Mouse (Mus musculus) neural tube, embryonic 15.5 days (tissue): Measurements from ENCODE around the gene Laptm5. TPM values are rescaled to one million over a fixed set of nuclear protein-coding genes. Genes with fewer than 3 reads are reported as not detected.

Experiments
- ATAC-seq: fragments of 200-750 bp; cut with Nextera tagmentation; 2 replicates; pipeline ENCODE4 v1.8.0; 2017; ENCODE audit warnings: mild to moderate bottlenecking, moderate TSS enrichment, moderate library complexity; ENCODE audit not compliant: low FRiP score
- H3K27ac ChIP-seq: fragments of 300-500 bp; sonication (generic); replicated peaks from 2 replicates; pipeline ENCODE4 v1.5.1; 2015; ENCODE audit warnings: mild to moderate bottlenecking, inconsistent platforms
- H3K27me3 ChIP-seq: fragments of 300-500 bp; sonication (generic); replicated peaks from 2 replicates; pipeline ENCODE4 v1.6.1; 2015; ENCODE audit warnings: inconsistent platforms
- H3K36me3 ChIP-seq: fragments of 300-500 bp; sonication (generic); 2 replicates; pipeline ENCODE4 v1.6.1; 2015; ENCODE audit warnings: inconsistent platforms
- H3K4me1 ChIP-seq: fragments of 300-500 bp; sonication (generic); 2 replicates; pipeline ENCODE4 v1.6.1; 2015; ENCODE audit warnings: inconsistent platforms
- H3K4me2 ChIP-seq: fragments of 300-500 bp; sonication (generic); 2 replicates; pipeline ENCODE4 v1.6.1; 2015; ENCODE audit warnings: inconsistent platforms, mild to moderate bottlenecking, moderate library complexity
- H3K4me3 ChIP-seq: fragments of 300-500 bp; sonication (generic); replicated peaks from 2 replicates; pipeline ENCODE4 v1.5.1; 2015; ENCODE audit warnings: mild to moderate bottlenecking, inconsistent platforms
- H3K9ac ChIP-seq: fragments of 300-500 bp; sonication (generic); replicated peaks from 2 replicates; pipeline ENCODE4 v1.6.1; 2015; ENCODE audit warnings: mild to moderate bottlenecking, inconsistent platforms
- H3K9me3 ChIP-seq: fragments of 300-500 bp; sonication (generic); replicated peaks from 2 replicates; pipeline ENCODE4 v1.6.1; 2016; ENCODE audit warnings: inconsistent platforms
- WGBS: fragments of 180-500 bp; shearing (Covaris S2); methylation state at CpG from one replicate; pipeline ENCODE4 v1.1.7; 2015; ENCODE audit warnings: mixed read lengths; 5-methylcytosine and 5-hydroxymethylcytosine counted together
- polyA plus RNA-seq: library from polyadenylated mRNA; unstranded; fragments of >200 nt; fragmentation: Nextera tagmentation; extraction: Ambion mirVana; gene quantifications from 2 replicates; pipeline ENCODE4 v1.2.1, GENCODE M21; 2015

Laptm5 gene
- polyA plus RNA-seq, 1 experiment from 2014 or later = 29.8 TPM

DNA sequence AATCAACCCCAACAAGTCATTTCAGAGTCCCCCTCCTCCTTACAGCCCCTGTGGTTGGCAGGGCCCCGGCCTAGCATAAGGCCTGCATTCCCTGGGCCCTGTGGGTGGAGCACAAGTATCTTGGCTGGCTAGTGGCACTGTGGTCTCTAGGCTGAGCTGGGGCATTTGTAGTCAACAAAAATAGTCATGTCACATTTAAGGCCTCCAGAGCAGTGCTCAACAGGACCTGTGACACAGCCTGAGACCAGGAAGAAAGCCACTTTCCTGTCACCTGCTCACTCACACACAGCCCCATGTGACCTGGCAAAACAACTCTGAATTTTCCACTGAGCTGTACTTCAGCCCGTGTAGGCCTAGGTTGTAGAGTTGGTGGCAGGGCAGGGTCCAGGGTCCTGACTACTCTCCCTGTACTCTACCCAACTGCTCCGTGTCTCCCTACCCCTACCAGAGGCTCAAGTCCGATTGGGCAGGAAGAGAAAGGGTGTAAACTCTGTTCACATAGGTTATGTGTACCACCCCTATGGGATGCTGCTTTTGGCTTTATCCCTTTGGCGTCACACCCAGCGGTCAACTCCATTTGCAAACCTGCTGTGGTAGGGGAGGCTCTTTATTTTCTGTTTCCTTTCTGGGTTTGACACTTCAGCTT lies 13.0 kb upstream of the Laptm5 start:
- H3K4me1 ChIP-seq = no peaks in the 10 kb centered on the region
- H3K27me3 ChIP-seq = no peaks in the 10 kb centered on the region
- no peaks in the 10 kb centered on the region for H3K36me3 ChIP-seq
- H3K9ac ChIP-seq = no peak overlapping the region
- H3K27ac ChIP-seq = no peak overlapping the region
- no peak for ATAC-seq
- H3K4me2 ChIP-seq = no peak overlapping the region
- WGBS = 78% methylated on average over 6 of the region's 6 CpGs
- no peak overlapping the region for H3K4me3 ChIP-seq
- H3K9me3 ChIP-seq = no peaks in the 10 kb centered on the region

DNA sequence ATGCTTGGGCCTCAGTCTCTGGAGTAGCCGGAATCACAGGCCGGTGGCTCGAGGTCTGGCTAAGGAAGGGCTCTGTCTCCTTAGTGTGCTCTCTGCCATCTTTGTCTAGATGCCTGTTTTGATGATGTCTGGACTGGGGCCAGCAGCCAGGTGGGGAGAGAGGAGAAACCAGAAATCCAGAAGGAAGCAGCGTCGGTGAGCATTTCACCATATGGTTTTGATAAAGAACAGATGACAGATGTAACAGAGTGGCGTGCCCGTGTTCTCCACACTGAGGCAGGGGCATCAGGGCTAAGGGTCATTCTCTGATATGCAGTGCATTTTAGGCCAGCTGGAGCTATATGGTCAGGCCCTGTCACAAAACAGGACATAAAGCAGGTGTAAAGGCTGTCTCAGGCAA lies 12.2 kb upstream of the Laptm5 start:
- H3K36me3 ChIP-seq = no peaks in the 10 kb centered on the region

GRCm38 (mm10) chr4:130902289-130902781 lies 10.6 kb upstream of the Laptm5 start:
- Histone ChIP-seq H3K4me3 (no peak overlapping the region), H3K4me2 (no peak overlapping the region), H3K9me3 (no peaks in the 10 kb centered on the region), H3K27me3 (no peaks in the 10 kb centered on the region), H3K4me1 (peaks cover 6% of the 10 kb centered on the region; the same call in 1 of the 2 replicates), H3K36me3 (no peaks in the 10 kb centered on the region), H3K9ac (no peak overlapping the region), H3K27ac (no peak overlapping the region)
- WGBS = 58% methylated on average over 8 of the region's 8 CpGs
- no peak for ATAC-seq

More for the DNA sequence above, 12.2 kb upstream of the Laptm5 start:
- Histone ChIP-seq H3K4me3 (no peak overlapping the region), H3K27ac (no peak overlapping the region), H3K9ac (no peak overlapping the region), H3K4me1 (no peaks in the 10 kb centered on the region), H3K4me2 (no peak overlapping the region), H3K27me3 (no peaks in the 10 kb centered on the region), H3K9me3 (no peaks in the 10 kb centered on the region)
- ATAC-seq = no peak
- 73% methylated on average over 7 of the region's 7 CpGs for WGBS

- no peak overlapping the region for H3K9ac ChIP-seq
- WGBS = 70% methylated on average over 7 of the region's 7 CpGs
These were observed 7.9 kb upstream of the Laptm5 start for GRCm38 (mm10) chr4:130905025-130905424.

DNA sequence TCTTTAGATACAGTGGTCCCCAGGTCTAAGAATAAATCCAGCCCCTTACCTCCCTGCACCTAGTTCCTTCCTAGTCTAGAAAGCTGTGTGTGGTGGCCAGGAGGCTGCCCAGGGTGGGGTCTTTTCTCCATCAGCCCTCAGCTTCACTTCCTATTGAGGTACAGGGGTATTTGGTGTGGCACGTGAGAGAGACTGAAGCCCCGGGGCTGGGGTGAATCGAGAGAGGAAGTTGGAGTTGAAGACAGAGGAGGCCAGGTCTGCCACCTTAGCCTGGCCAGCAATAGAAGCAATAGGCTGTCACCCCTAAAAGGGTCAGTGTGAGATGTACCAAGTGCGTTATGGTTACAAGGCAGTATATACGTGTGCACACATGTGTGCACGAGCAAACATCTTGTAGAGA lies 7.0 kb upstream of the Laptm5 start:
- no peak overlapping the region for H3K4me2 ChIP-seq
- no peak for ATAC-seq
- H3K36me3 ChIP-seq = no peaks in the 10 kb centered on the region
- no peak overlapping the region for H3K9ac ChIP-seq
- H3K27me3 ChIP-seq = no peaks in the 10 kb centered on the region
- 73% methylated on average over 6 of the region's 6 CpGs for WGBS
- no peak overlapping the region for H3K27ac ChIP-seq
- H3K4me1 ChIP-seq = peaks cover 8% of the 10 kb centered on the region; the same call in 1 of the 2 replicates
- H3K4me3 ChIP-seq = no peak overlapping the region
- no peaks in the 10 kb centered on the region for H3K9me3 ChIP-seq

More at GRCm38 (mm10) chr4:130905025-130905424, 7.9 kb upstream of the Laptm5 start:
- H3K4me3 ChIP-seq = no peak overlapping the region
- H3K4me2 ChIP-seq = no peak overlapping the region
- no peak overlapping the region for H3K27ac ChIP-seq
- H3K9me3 ChIP-seq = no peaks in the 10 kb centered on the region
- ATAC-seq = no peak
- peaks cover 8% of the 10 kb centered on the region; the same call in 1 of the 2 replicates for H3K4me1 ChIP-seq
- no peaks in the 10 kb centered on the region for H3K27me3 ChIP-seq
- no peaks in the 10 kb centered on the region for H3K36me3 ChIP-seq

DNA sequence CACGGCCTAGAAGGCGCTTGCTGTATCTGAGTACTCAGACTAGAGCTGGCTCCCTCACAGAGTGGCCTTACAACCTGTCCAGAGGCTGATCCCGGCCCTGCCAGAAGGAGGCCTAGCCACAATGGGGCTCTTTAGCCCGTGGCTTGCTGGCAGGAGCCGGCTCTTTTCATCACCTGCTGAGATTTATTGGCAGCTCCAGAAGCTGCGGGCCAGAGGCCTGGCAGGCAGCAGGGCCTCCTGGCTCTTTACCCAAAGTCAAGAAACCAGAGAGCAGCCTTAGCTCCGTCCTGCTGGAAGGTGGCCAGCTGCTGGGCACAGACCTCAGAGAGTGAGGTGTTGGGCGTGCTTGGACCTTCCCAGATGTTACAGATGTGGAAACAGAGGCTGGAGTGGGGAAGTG lies 6.6 kb upstream of the Laptm5 start:
- Histone ChIP-seq H3K9me3 (no peaks in the 10 kb centered on the region), H3K36me3 (no peaks in the 10 kb centered on the region), H3K27ac (no peak overlapping the region), H3K4me1 (peaks cover 8% of the 10 kb centered on the region; the same call in 1 of the 2 replicates), H3K9ac (no peak overlapping the region), H3K4me3 (no peak overlapping the region), H3K27me3 (no peaks in the 10 kb centered on the region), H3K4me2 (no peak overlapping the region)
- ATAC-seq = peak; percentile 47; the same call in 1 of the 2 replicates
- WGBS = 27% methylated on average over 8 of the region's 8 CpGs

GRCm38 (mm10) chr4:130907200-130908069 lies 5.5 kb upstream of the Laptm5 start:
- H3K27ac ChIP-seq = no peak overlapping the region
- peaks cover 8% of the 10 kb centered on the region; the same call in 1 of the 2 replicates for H3K4me1 ChIP-seq
- ATAC-seq = no peak
- no peaks in the 10 kb centered on the region for H3K36me3 ChIP-seq
- 77% methylated on average over 19 of the region's 19 CpGs for WGBS
- no peak overlapping the region for H3K4me3 ChIP-seq
- H3K27me3 ChIP-seq = no peaks in the 10 kb centered on the region
- H3K9ac ChIP-seq = no peak overlapping the region
- H3K4me2 ChIP-seq = no peak overlapping the region
- no peaks in the 10 kb centered on the region for H3K9me3 ChIP-seq

- peaks cover 8% of the 10 kb centered on the region; the same call in 1 of the 2 replicates for H3K4me1 ChIP-seq
- no peak overlapping the region for H3K4me2 ChIP-seq
- no peaks in the 10 kb centered on the region for H3K9me3 ChIP-seq
- H3K9ac ChIP-seq = no peak overlapping the region
- no peak overlapping the region for H3K4me3 ChIP-seq
- no peaks in the 10 kb centered on the region for H3K27me3 ChIP-seq
- no peak overlapping the region for H3K27ac ChIP-seq
- no peaks in the 10 kb centered on the region for H3K36me3 ChIP-seq
- WGBS = 93% methylated on average over 10 of the region's 10 CpGs
- ATAC-seq = no peak
These were observed 4.8 kb upstream of the Laptm5 start for GRCm38 (mm10) chr4:130908133-130908532.

DNA sequence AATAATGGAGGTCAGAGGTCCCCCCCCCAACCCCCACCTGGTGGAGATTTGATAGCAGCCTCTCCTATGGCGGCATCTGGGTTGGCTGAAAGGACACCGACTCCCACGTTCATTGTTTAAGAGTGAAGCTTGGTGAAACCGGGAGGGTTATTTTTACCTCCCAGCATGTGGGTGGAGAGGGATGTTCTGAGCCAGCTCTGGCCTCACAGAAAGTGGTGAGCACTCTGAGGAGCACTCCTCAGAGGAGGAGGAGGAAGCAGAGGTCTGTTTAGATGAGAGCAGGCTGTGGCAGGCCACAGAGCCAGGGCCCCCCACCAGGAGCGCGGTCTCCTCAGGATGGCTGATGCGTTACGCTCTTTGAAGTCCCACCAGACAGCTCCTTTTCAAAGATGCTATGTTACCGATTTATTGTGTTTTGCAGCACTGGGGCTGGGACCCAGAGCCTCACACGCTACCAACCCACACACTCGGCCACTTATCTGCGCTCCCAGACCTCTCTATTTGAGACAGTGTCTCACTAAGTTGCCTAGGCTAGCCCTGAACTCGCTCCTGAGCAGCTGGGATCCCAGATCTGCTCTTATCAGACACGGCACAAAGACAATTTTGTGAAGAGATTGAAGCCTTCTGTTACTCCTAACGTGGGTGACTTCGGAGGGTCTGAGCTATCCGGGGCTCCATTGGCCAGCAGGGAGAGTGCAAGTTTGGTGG lies 3.6 kb upstream of the Laptm5 start:
- H3K4me3 ChIP-seq = no peak overlapping the region
- H3K9me3 ChIP-seq = no peaks in the 10 kb centered on the region
- no peaks in the 10 kb centered on the region for H3K36me3 ChIP-seq
- 57% methylated on average over 17 of the region's 17 CpGs for WGBS
- H3K27me3 ChIP-seq = no peaks in the 10 kb centered on the region
- no peak for ATAC-seq
- no peak overlapping the region for H3K9ac ChIP-seq
- no peak overlapping the region for H3K4me2 ChIP-seq
- H3K4me1 ChIP-seq = peaks cover 8% of the 10 kb centered on the region; the same call in 1 of the 2 replicates
- no peak overlapping the region for H3K27ac ChIP-seq

DNA sequence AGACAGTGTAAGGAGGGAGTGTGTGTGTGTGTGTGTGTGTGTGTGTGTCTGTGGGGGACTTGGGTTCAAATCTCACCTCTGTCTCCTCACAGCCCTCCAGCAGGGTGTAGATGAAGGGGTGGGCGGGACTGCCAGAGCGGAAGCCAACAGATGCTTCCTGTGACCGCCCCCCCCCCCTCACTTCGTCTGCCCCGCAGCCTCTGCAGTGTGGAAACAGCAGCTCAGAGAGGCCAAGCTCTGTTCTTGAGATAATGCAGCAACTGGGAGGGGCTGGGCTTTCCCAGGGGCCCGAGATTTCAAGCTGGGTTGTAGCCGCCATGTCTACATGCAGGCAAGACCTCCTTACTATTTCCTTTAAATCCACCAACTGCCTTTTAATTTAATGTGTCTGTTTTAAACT lies 2.3 kb upstream of the Laptm5 start:
- no peak overlapping the region for H3K4me3 ChIP-seq
- WGBS = 48% methylated on average over 7 of the region's 7 CpGs
- no peaks in the 10 kb centered on the region for H3K36me3 ChIP-seq

GRCm38 (mm10) chr4:130912626-130913025 lies 299 bp upstream of the Laptm5 start:
- Histone ChIP-seq H3K4me3 (no peak overlapping the region), H3K9ac (no peak overlapping the region), H3K36me3 (no peaks in the 10 kb centered on the region), H3K27ac (no peak overlapping the region), H3K4me2 (no peak overlapping the region), H3K4me1 (no peaks in the 10 kb centered on the region), H3K27me3 (no peaks in the 10 kb centered on the region), H3K9me3 (no peaks in the 10 kb centered on the region)
- 88% methylated on average over 3 of the region's 3 CpGs for WGBS
- ATAC-seq = no peak

More for the DNA sequence above, 2.3 kb upstream of the Laptm5 start:
- no peak for ATAC-seq
- no peak overlapping the region for H3K4me2 ChIP-seq
- no peaks in the 10 kb centered on the region for H3K9me3 ChIP-seq
- no peak overlapping the region for H3K27ac ChIP-seq
- H3K4me1 ChIP-seq = peaks cover 8% of the 10 kb centered on the region; the same call in 1 of the 2 replicates
- H3K27me3 ChIP-seq = no peaks in the 10 kb centered on the region
- no peak overlapping the region for H3K9ac ChIP-seq
